Mouse (Mus musculus) macrophage (primary cell): ENCODE results near the gene Capn11. TPM values are rescaled to one million over a fixed set of nuclear protein-coding genes. Genes with fewer than 3 reads are reported as not detected.

Source experiments
- H3K27ac ChIP-seq: fragments of 350-480 bp; formaldehyde crosslinking; 2 replicates; pipeline ENCODE4 v1.9.0; 2021
- H3K36me3 ChIP-seq: fragments of 350-480 bp; formaldehyde crosslinking; 2 replicates; pipeline ENCODE4 v1.9.0; 2021; ENCODE audit errors: inconsistent target
- H3K4me3 ChIP-seq: fragments of 350-480 bp; formaldehyde crosslinking; 2 replicates; pipeline ENCODE4 v1.9.0; 2021; ENCODE audit errors: inconsistent target
- H3K79me2 ChIP-seq: fragments of 350-480 bp; formaldehyde crosslinking; 2 replicates; pipeline ENCODE4 v1.9.0; 2021; ENCODE audit errors: inconsistent target
- WGBS: methylation state at CpG from one replicate; pipeline ENCODE4 v1.1.7; 2026; ENCODE audit warnings: inconsistent platforms; ENCODE audit not compliant: missing documents; 5-methylcytosine and 5-hydroxymethylcytosine counted together
- polyA plus RNA-seq: library from polyadenylated mRNA; stranded (reverse); fragments of 250-400 nt; gene quantifications from 3 replicates; pipeline ENCODE4 v1.2.4, GENCODE M21; 2018; ENCODE audit warnings: inconsistent platforms

Capn11 gene
- polyA plus RNA-seq, 1 experiment from 2014 or later: 0.37 TPM

- Histone ChIP-seq H3K79me2 (peaks cover 73% of the 10 kb centered on the region), H3K4me3 (no peak overlapping the region), H3K36me3 (no peaks in the 10 kb centered on the region), H3K27ac (no peak overlapping the region)
- 96% methylated on average over 5 of the region's 5 CpGs for WGBS
These were observed 33.0 kb upstream of the Capn11 start for GRCm38 (mm10) chr17:45692159-45692558.

- H3K4me3 ChIP-seq: no peak overlapping the region
- H3K36me3 ChIP-seq: no peaks in the 10 kb centered on the region
- no peak overlapping the region for H3K27ac ChIP-seq
- 94% methylated on average over 4 of the region's 4 CpGs for WGBS
- H3K79me2 ChIP-seq: peaks cover 84% of the 10 kb centered on the region
These were observed 30.9 kb upstream of the Capn11 start for GRCm38 (mm10) chr17:45690044-45690443.

GRCm38 (mm10) chr17:45689120-45689519, 30.0 kb upstream of the Capn11 start:
- WGBS: 93% methylated on average over 7 of the region's 9 CpGs

GRCm38 (mm10) chr17:45686716-45687115, 27.6 kb upstream of the Capn11 start, which contains the start of gene Tmem63b:
Gene Tmem63b (minus strand): TSS chr17:45686905.
- 1% methylated on average over 12 of the region's 12 CpGs for WGBS
- H3K79me2 ChIP-seq: peaks cover 65% of the 10 kb centered on the region

More at GRCm38 (mm10) chr17:45689120-45689519, 30.0 kb upstream of the Capn11 start:
- Histone ChIP-seq H3K4me3 (no peak overlapping the region), H3K36me3 (no peaks in the 10 kb centered on the region), H3K79me2 (peaks cover 88% of the 10 kb centered on the region), H3K27ac (no peak overlapping the region)

GRCm38 (mm10) chr17:45686093-45686619, 27.0 kb upstream of the Capn11 start, which contains the start of gene Mrpl14:
Gene Mrpl14 (plus strand): TSS chr17:45686322.
- Histone ChIP-seq H3K36me3 (no peaks in the 10 kb centered on the region), H3K27ac (peak within 1 kb of the TSS; percentile 62), H3K4me3 (peak within 1 kb of the TSS; percentile 98), H3K79me2 (peaks cover 59% of the 10 kb centered on the region)
- WGBS: under 1% methylated on average over 43 of the region's 50 CpGs

More at GRCm38 (mm10) chr17:45686716-45687115, 27.6 kb upstream of the Capn11 start, which contains the start of gene Tmem63b:
- H3K27ac ChIP-seq: peak within 1 kb of the TSS; percentile 62
- no peaks in the 10 kb centered on the region for H3K36me3 ChIP-seq
- H3K4me3 ChIP-seq: peak within 1 kb of the TSS; percentile 98

GRCm38 (mm10) chr17:45685171-45686092, 26.3 kb upstream of the Capn11 start:
- no peak overlapping the region for H3K27ac ChIP-seq
- peaks cover 52% of the 10 kb centered on the region for H3K79me2 ChIP-seq
- 7% methylated on average over 52 of the region's 58 CpGs for WGBS
- H3K4me3 ChIP-seq: peak overlapping the region; percentile 56
- H3K36me3 ChIP-seq: no peaks in the 10 kb centered on the region

GRCm38 (mm10) chr17:45684667-45685131, 25.6 kb upstream of the Capn11 start:
- Histone ChIP-seq H3K27ac (no peak overlapping the region), H3K36me3 (no peaks in the 10 kb centered on the region), H3K79me2 (peaks cover 45% of the 10 kb centered on the region), H3K4me3 (peak overlapping the region; percentile 56; the same call in 1 of the 2 replicates)
- WGBS: 70% methylated on average over 14 of the region's 14 CpGs

GRCm38 (mm10) chr17:45682843-45683242, 23.7 kb upstream of the Capn11 start:
- no peaks in the 10 kb centered on the region for H3K36me3 ChIP-seq
- H3K4me3 ChIP-seq: no peak overlapping the region
- 82% methylated on average over 4 of the region's 4 CpGs for WGBS
- H3K27ac ChIP-seq: no peak overlapping the region
- peaks cover 28% of the 10 kb centered on the region for H3K79me2 ChIP-seq

GRCm38 (mm10) chr17:45681588-45681987, 22.5 kb upstream of the Capn11 start:
- peaks cover 15% of the 10 kb centered on the region for H3K79me2 ChIP-seq
- no peak overlapping the region for H3K27ac ChIP-seq
- 100% methylated on average over 1 of the region's 1 CpGs for WGBS
- H3K4me3 ChIP-seq: no peak overlapping the region
- H3K36me3 ChIP-seq: no peaks in the 10 kb centered on the region

- no peak overlapping the region for H3K4me3 ChIP-seq
- H3K36me3 ChIP-seq: no peaks in the 10 kb centered on the region
- 81% methylated on average over 8 of the region's 8 CpGs for WGBS
- peaks cover 12% of the 10 kb centered on the region; the same call in 1 of the 2 replicates for H3K79me2 ChIP-seq
- H3K27ac ChIP-seq: no peak overlapping the region
These were observed 21.4 kb upstream of the Capn11 start for GRCm38 (mm10) chr17:45680391-45680980.

GRCm38 (mm10) chr17:45678106-45678505, 19.0 kb upstream of the Capn11 start:
- H3K4me3 ChIP-seq: no peak overlapping the region
- no peaks in the 10 kb centered on the region; the same call in 1 of the 2 replicates for H3K79me2 ChIP-seq
- H3K36me3 ChIP-seq: 0 out of 2 replicates have a peak, but pooled peaks cover 3% of the 10 kb centered on the region
- H3K27ac ChIP-seq: no peak overlapping the region
- WGBS: 56% methylated on average over 7 of the region's 7 CpGs

- WGBS: 48% methylated on average over 2 of the region's 2 CpGs
- no peak overlapping the region for H3K4me3 ChIP-seq
These were observed 13.5 kb upstream of the Capn11 start for GRCm38 (mm10) chr17:45672598-45672997.

GRCm38 (mm10) chr17:45671821-45672220, 12.7 kb upstream of the Capn11 start:
- Histone ChIP-seq H3K27ac (no peak overlapping the region), H3K4me3 (no peak overlapping the region), H3K36me3 (0 out of 2 replicates have a peak, but pooled peaks cover 3% of the 10 kb centered on the region), H3K79me2 (no peaks in the 10 kb centered on the region)
- 89% methylated on average over 1 of the region's 1 CpGs for WGBS

More at GRCm38 (mm10) chr17:45672598-45672997, 13.5 kb upstream of the Capn11 start:
- Histone ChIP-seq H3K79me2 (no peaks in the 10 kb centered on the region), H3K36me3 (0 out of 2 replicates have a peak, but pooled peaks cover 3% of the 10 kb centered on the region), H3K27ac (no peak overlapping the region)

GRCm38 (mm10) chr17:45667986-45668385, 8.9 kb upstream of the Capn11 start:
- Histone ChIP-seq H3K36me3 (no peaks in the 10 kb centered on the region), H3K27ac (no peak overlapping the region), H3K79me2 (no peaks in the 10 kb centered on the region), H3K4me3 (no peak overlapping the region)
- 94% methylated on average over 10 of the region's 10 CpGs for WGBS
